In the genomic region with DNA sequence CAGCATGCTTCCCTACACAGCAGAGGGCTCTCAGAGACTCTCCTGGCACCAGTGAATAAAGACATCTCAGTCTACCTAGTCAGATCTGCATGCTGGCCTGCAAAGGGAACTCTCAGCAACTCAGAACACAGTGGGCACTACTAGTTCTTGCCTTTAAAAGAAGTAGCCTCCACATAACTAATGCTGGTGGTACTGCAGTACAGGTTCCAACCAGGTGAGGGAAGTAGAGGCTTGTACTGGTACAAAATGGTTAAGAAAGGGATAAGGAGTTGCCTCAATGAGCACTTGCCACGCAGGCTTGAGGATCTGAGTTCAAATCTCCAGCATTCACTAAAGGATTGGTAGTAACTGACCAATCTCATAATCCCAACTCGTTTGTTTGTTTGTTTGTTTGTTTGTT, we compare ENCODE assay signal across 11 mouse cellular contexts.
A peak's percentile ranks its signal among the peaks of the same experiment; 100 is the strongest.
DNase-seq lines count a peak whose midpoint lies in the region; ATAC-seq and TF ChIP-seq lines count a peak whose summit lies in the region.
"Had no signal": no experiment of that assay in that cellular context is flagged by ENCODE, and none has a peak within 500 bp of the region (broad histone marks: within the 10 kb centered on the region; RNA-seq: fewer than 3 reads in every experiment).

No protein-coding gene starts in this region.

- no peaks in the 10 kb centered on the region for H3K4me1 ChIP-seq in liver, postnatal 0 days (ENCODE audit: insufficient read depth)
- H3K4me1 ChIP-seq in liver, embryonic 11.5 days (replicated peaks; ENCODE audit: control insufficient read depth, insufficient read depth, low read length), result no peaks in the 10 kb centered on the region
- 0 out of 2 replicates have a peak, but pooled peaks cover under 1% of the 10 kb centered on the region for H3K4me1 ChIP-seq in heart, embryonic 12.5 days (replicated peaks)
- H3K4me1 ChIP-seq: lung, embryonic 15.5 days had no signal

- H3K4me3 ChIP-seq in gastrocnemius, adult 2 months, result no peak overlapping the region
- H3K4me3 ChIP-seq in liver, postnatal 0 days (ENCODE audit: low read depth, low read length), result no peak overlapping the region
- H3K4me3 ChIP-seq in liver, embryonic 11.5 days (ENCODE audit: low read depth, low read length), result no peak overlapping the region
- no peak overlapping the region for H3K4me3 ChIP-seq in heart, embryonic 12.5 days
- H3K4me3 ChIP-seq: lung, embryonic 15.5 days; neural tube, embryonic 15.5 days had no signal

- intact Hi-C loops in gastrocnemius, adult 2 months (cut with DNase I), result loop anchor here (10.0 kb wide), 1 partner anchor 579 kb away; no protein-coding TSS in a partner anchor

- 59% methylated on average over 2 of the region's 2 CpGs for WGBS in liver, postnatal 0 days (ENCODE audit: insufficient replicate concordance)
- 69% methylated on average over 2 of the region's 2 CpGs for WGBS in liver, embryonic 11.5 days
- 52% methylated on average over 2 of the region's 2 CpGs for WGBS in heart, embryonic 12.5 days

- no peaks in the 10 kb centered on the region for H3K9me3 ChIP-seq in liver, postnatal 0 days (ENCODE audit: low read length)
- no peaks in the 10 kb centered on the region for H3K9me3 ChIP-seq in liver, embryonic 11.5 days (ENCODE audit: control insufficient read depth, low read length)
- H3K9me3 ChIP-seq in heart, embryonic 12.5 days (replicated peaks), result no peaks in the 10 kb centered on the region
- H3K9me3 ChIP-seq: lung, embryonic 15.5 days; neural tube, embryonic 15.5 days had no signal

- H3K4me2 ChIP-seq in liver, postnatal 0 days (ENCODE audit: low read depth, low read length), result no peak overlapping the region
- no peak overlapping the region for H3K4me2 ChIP-seq in liver, embryonic 11.5 days
- no peak overlapping the region for H3K4me2 ChIP-seq in heart, embryonic 12.5 days
- H3K4me2 ChIP-seq: heart, embryonic 11.5 days; lung, embryonic 15.5 days; neural tube, embryonic 15.5 days had no signal

- no peaks in the 10 kb centered on the region for H3K36me3 ChIP-seq in liver, postnatal 0 days (replicated peaks; ENCODE audit: insufficient read depth, low read length)
- no peaks in the 10 kb centered on the region for H3K36me3 ChIP-seq in liver, embryonic 11.5 days (ENCODE audit: control insufficient read depth, insufficient read depth, low read length)
- H3K36me3 ChIP-seq in heart, embryonic 12.5 days, result no peaks in the 10 kb centered on the region
- H3K36me3 ChIP-seq: lung, embryonic 15.5 days; neural tube, embryonic 15.5 days had no signal

- DNase-seq in gastrocnemius, adult 2 months, result no peak
- no peak for DNase-seq in gastrocnemius, postnatal 10 days
- DNase-seq in liver, postnatal 0 days, result peak; percentile 20
- DNase-seq in liver, embryonic 11.5 days (ENCODE audit: low spot score), result no peak
- peak; percentile 21 for DNase-seq in embryo, embryonic 9.5 days (ENCODE audit: extremely low spot score)
- DNase-seq in retina, postnatal 1 day, result peak; percentile 34
- no peak for DNase-seq in layer of hippocampus, adult 8-10 months (ENCODE audit: low spot score in 2 of 2)

- ATAC-seq in liver, postnatal 0 days, result no peak
- no peak for ATAC-seq in liver, embryonic 11.5 days (replicated peaks; ENCODE audit: low FRiP score)
- no peak for ATAC-seq in heart, embryonic 12.5 days (ENCODE audit: insufficient number of reproducible peaks, low FRiP score)

- no peak overlapping the region for H3K9ac ChIP-seq in liver, postnatal 0 days (replicated peaks)
- H3K9ac ChIP-seq in liver, embryonic 11.5 days (ENCODE audit: low read depth, low read length), result no peak overlapping the region
- no peak overlapping the region for H3K9ac ChIP-seq in heart, embryonic 12.5 days
- H3K9ac ChIP-seq: lung, embryonic 15.5 days; neural tube, embryonic 15.5 days had no signal

- H3K27ac ChIP-seq in gastrocnemius, adult 2 months, result no peak overlapping the region
- H3K27ac ChIP-seq in liver, postnatal 0 days (ENCODE audit: low read depth), result no peak overlapping the region
- no peak overlapping the region for H3K27ac ChIP-seq in liver, embryonic 11.5 days (ENCODE audit: low read depth, low read length)
- no peak overlapping the region for H3K27ac ChIP-seq in heart, embryonic 12.5 days (ENCODE audit: poor library complexity, severe bottlenecking)
- H3K27ac ChIP-seq: lung, embryonic 15.5 days; neural tube, embryonic 15.5 days had no signal

- no peaks in the 10 kb centered on the region for H3K27me3 ChIP-seq in liver, postnatal 0 days (ENCODE audit: insufficient read depth, low read length)
- no peaks in the 10 kb centered on the region for H3K27me3 ChIP-seq in liver, embryonic 11.5 days (replicated peaks; ENCODE audit: control insufficient read depth, insufficient read depth, low read length)
- H3K27me3 ChIP-seq in heart, embryonic 12.5 days (replicated peaks), result 0 out of 2 replicates have a peak, but pooled peaks cover 10% of the 10 kb centered on the region
- H3K27me3 ChIP-seq: lung, embryonic 15.5 days; neural tube, embryonic 15.5 days had no signal

- TF ChIP-seq EP300 in liver, postnatal 0 days (IDR thresholded peaks at IDR 0.05; ENCODE audit: low read depth), result no peak

- peak; percentile 41 for TF ChIP-seq CTCF in gastrocnemius, adult 2 months (IDR thresholded peaks at IDR 0.05)
- TF ChIP-seq CTCF in liver, postnatal 0 days (IDR thresholded peaks at IDR 0.05; ENCODE audit: low read depth), result peak; percentile 65

Comparison
In these comparisons a context has a peak if more than half of its experiments do, and no peak if none do; other contexts are left out.
1. DNase-seq: peak in liver, postnatal 0 days (single experiment), embryo, embryonic 9.5 days (single experiment) and retina, postnatal 1 day (single experiment); none in gastrocnemius, adult 2 months (single experiment), gastrocnemius, postnatal 10 days (single experiment), liver, embryonic 11.5 days (single experiment) and layer of hippocampus, adult 8-10 months (0 of 2).